Mouse (Mus musculus): Measurements from ENCODE around the gene Wfikkn1. TPM values are rescaled to one million over a fixed set of nuclear protein-coding genes. Genes with fewer than 3 reads are reported as not detected.

Gene Wfikkn1
- total and polyA plus RNA-seq, 3 experiments, result 0.19 to 0.53 TPM; not detected in 1

DNA sequence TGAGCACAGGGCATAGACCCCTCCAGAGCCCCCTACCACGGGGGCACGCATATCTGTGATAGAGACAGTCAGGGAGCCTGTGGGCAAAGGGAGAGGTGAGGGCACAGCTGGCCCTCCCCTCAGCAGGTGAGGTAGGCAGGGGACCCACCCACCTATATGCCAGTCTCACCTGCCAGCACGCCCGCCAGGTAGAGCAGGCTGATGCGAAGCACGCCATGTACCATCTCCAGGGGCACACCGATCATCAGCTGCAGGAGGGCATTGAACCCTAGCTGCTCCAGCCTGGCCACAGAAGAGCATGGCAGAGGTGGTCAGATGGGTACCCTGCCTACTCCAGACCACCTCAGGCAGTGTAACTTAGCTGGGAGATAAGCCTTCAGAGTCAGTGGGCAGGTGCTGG lies 45.4 kb downstream of the Wfikkn1 start:
- Histone ChIP-seq H3K27ac (ENCODE audit: control insufficient read depth, low read depth, low read length) (no peak overlapping the region), H3K4me1 (ENCODE audit: control insufficient read depth in 1 of 2, insufficient read depth in 2 of 2, low read length in 2 of 2) (peaks cover 2 to 21% of the 10 kb centered on the region in 2 experiments; a peak in 3 of 4 replicates), H3K27me3 (ENCODE audit: control insufficient read depth in 1 of 2, insufficient read depth in 2 of 2, low read length in 2 of 2) (no peaks in the 10 kb centered on the region), H3K36me3 (ENCODE audit: control insufficient read depth in 1 of 2, insufficient read depth in 2 of 2, low read length in 2 of 2) (peaks cover 0 to 6% of the 10 kb centered on the region in 2 experiments; a peak in 2 of 4 replicates), H3K79me2 (ENCODE audit: control insufficient read depth, insufficient read depth, low read length, poor library complexity) (peaks cover 40% of the 10 kb centered on the region), H3K9ac (ENCODE audit: control insufficient read depth, low read depth, low read length, poor library complexity, severe bottlenecking) (no peak overlapping the region), H3K9me3 (replicated peaks; ENCODE audit: insufficient read depth, low read length) (no peaks in the 10 kb centered on the region), H3K4me3 (ENCODE audit: control insufficient read depth in 1 of 2, insufficient read depth in 1 of 2, low read depth in 2 of 2, low read length in 2 of 2) (no peak overlapping the region)
- TF ChIP-seq TCF12 (IDR thresholded peaks at IDR 0.05; ENCODE audit: low read depth, low read length), result no peak
- no peak for TF ChIP-seq MAFK (IDR thresholded peaks at IDR 0.05; ENCODE audit: borderline replicate concordance, low read depth, low read length)
- no peak for DNase-seq (ENCODE audit: low read depth, low spot score)

DNA sequence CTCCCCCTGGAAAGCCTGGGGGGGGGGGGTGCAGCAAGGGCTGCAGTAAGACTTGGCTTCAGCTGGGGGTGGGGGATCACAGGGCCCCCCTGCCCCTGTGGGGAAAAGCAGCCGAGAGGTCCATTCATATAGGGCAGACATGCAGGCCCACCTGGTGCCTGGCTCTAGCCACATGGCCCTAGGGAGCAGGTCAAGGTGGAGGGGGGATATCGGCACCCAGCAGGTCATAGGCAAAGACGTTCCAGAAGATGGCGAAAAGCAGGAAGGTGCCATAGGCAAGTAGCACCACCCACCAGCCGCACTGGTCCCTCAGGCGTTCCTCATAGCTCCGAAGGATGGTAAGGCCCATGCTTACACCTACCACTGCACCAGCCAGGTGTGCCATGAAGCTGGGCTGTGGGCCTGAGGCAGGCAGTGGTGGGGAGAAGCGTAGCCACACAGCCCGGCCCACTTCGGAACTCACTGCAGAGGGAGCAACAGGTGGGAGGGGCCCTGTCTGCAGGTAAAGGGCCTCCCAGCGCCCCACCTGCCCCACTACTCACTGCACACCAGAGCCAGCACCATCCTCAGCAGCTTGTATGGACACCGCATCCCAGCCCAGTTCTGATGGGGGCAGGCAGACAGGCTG lies 45.9 kb downstream of the Wfikkn1 start:
- no peak overlapping the region for H3K27ac ChIP-seq (ENCODE audit: control insufficient read depth, low read depth, low read length)
- H3K9ac ChIP-seq (ENCODE audit: control insufficient read depth, low read depth, low read length, poor library complexity, severe bottlenecking), result no peak overlapping the region; the same call in 1 of the 2 replicates
- peaks cover 0 to 9% of the 10 kb centered on the region in 2 experiments; a peak in 2 of 4 replicates for H3K36me3 ChIP-seq (ENCODE audit: control insufficient read depth in 1 of 2, insufficient read depth in 2 of 2, low read length in 2 of 2)
- no peaks in the 10 kb centered on the region for H3K27me3 ChIP-seq (ENCODE audit: control insufficient read depth in 1 of 2, insufficient read depth in 2 of 2, low read length in 2 of 2)
- H3K9me3 ChIP-seq (replicated peaks; ENCODE audit: insufficient read depth, low read length), result no peaks in the 10 kb centered on the region
- TF ChIP-seq CHD1 (IDR thresholded peaks at IDR 0.05; ENCODE audit: low read depth, low read length), result no peak
- H3K4me3 ChIP-seq (ENCODE audit: control insufficient read depth in 1 of 2, insufficient read depth in 1 of 2, low read depth in 2 of 2, low read length in 2 of 2), result no peak overlapping the region
- peaks cover 44% of the 10 kb centered on the region for H3K79me2 ChIP-seq (ENCODE audit: control insufficient read depth, insufficient read depth, low read length, poor library complexity)
- peaks cover 2 to 27% of the 10 kb centered on the region in 2 experiments; a peak in 3 of 4 replicates for H3K4me1 ChIP-seq (ENCODE audit: control insufficient read depth in 1 of 2, insufficient read depth in 2 of 2, low read length in 2 of 2)
- no peak for DNase-seq (ENCODE audit: low read depth, low spot score)

DNA sequence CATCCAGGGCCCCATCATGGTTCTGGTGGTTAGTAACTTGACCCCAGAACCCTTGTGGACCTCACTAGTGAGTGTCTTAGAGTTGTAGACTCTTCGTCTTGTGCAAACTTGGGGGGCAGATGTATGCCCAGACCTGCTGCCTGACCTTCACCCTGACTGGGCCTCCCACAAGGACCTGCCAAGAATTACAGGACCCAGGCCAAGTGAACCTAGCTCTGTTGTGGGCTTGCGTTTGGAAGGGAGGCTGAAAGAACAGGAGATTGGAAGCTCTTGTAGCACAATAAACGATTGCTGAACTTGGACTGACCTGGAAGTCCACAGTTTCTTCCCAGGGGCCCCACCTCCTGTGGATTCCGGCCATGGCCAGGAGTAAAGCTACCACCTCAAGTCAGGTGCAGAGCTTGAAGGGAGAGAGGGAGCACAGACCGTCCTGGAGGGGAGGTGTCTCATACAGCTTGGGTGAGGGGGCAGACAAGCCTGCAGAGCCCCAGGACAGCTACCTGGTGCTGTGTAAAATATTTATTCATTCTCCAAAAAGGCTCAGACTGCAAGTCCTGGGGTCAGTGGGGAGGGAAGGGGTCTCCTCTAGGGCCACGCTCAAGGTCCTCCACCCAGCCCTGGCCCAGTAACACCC lies 46.6 kb downstream of the Wfikkn1 start:
- Histone ChIP-seq H3K9ac (ENCODE audit: control insufficient read depth, low read depth, low read length, poor library complexity, severe bottlenecking) (peak overlapping the region; percentile 95), H3K4me3 (ENCODE audit: control insufficient read depth in 1 of 2, insufficient read depth in 1 of 2, low read depth in 2 of 2, low read length in 2 of 2) (peak overlapping the region; percentile 60 to 87), H3K9me3 (replicated peaks; ENCODE audit: insufficient read depth, low read length) (no peaks in the 10 kb centered on the region), H3K36me3 (ENCODE audit: control insufficient read depth in 1 of 2, insufficient read depth in 2 of 2, low read length in 2 of 2) (peaks cover 0 to 10% of the 10 kb centered on the region in 2 experiments; a peak in 2 of 4 replicates), H3K4me1 (ENCODE audit: control insufficient read depth in 1 of 2, insufficient read depth in 2 of 2, low read length in 2 of 2) (peaks cover 2 to 31% of the 10 kb centered on the region in 2 experiments; a peak in 3 of 4 replicates), H3K79me2 (ENCODE audit: control insufficient read depth, insufficient read depth, low read length, poor library complexity) (peaks cover 50% of the 10 kb centered on the region), H3K27me3 (ENCODE audit: control insufficient read depth in 1 of 2, insufficient read depth in 2 of 2, low read length in 2 of 2) (no peaks in the 10 kb centered on the region), H3K27ac (ENCODE audit: control insufficient read depth, low read depth, low read length) (peak overlapping the region; percentile 76)
- no peak for DNase-seq (ENCODE audit: low read depth, low spot score)
- no peak for TF ChIP-seq EP300 (IDR thresholded peaks at IDR 0.05; ENCODE audit: low read depth in 1 of 2, low read length in 2 of 2)
- TF ChIP-seq ZC3H11A (IDR thresholded peaks at IDR 0.05; ENCODE audit: low read depth, low read length), result no peak
- no peak for TF ChIP-seq USF1 (IDR thresholded peaks at IDR 0.05; ENCODE audit: low read depth, low read length)
- TF ChIP-seq MAZ (IDR thresholded peaks at IDR 0.05; ENCODE audit: low read depth, low read length), result no peak
- TF ChIP-seq POLR2AphosphoS5 (IDR thresholded peaks at IDR 0.05; ENCODE audit: borderline replicate concordance, low read depth, low read length), result no peak
- no peak for TF ChIP-seq CHD2 (IDR thresholded peaks at IDR 0.05; ENCODE audit: low read length)
- no peak for TF ChIP-seq GATA1 (IDR thresholded peaks at IDR 0.05; ENCODE audit: low read depth, low read length)
- TF ChIP-seq MAX (IDR thresholded peaks at IDR 0.05; ENCODE audit: low read length), result no peak
- TF ChIP-seq CHD1 (IDR thresholded peaks at IDR 0.05; ENCODE audit: low read depth, low read length), result no peak
- no peak for TF ChIP-seq NRF1 (IDR thresholded peaks at IDR 0.05; ENCODE audit: insufficient read depth, low read depth, low read length, poor library complexity, severe bottlenecking)
- TF ChIP-seq POLR2A (IDR thresholded peaks at IDR 0.05; ENCODE audit: control insufficient read depth in 1 of 2, insufficient read depth in 1 of 2, low read depth in 1 of 2, low read length in 2 of 2, poor library complexity in 1 of 2), result no peak
